Mouse (Mus musculus) lung, adult 2 months (tissue): Measurements from ENCODE around the gene Cyth1. TPM values are rescaled to one million over a fixed set of nuclear protein-coding genes. Genes with fewer than 3 reads are reported as not detected.

ENCODE experiments used
- DNase-seq: peaks from one replicate; pipeline ENCODE4 v3.0.0; 2022
- H3K4me1 ChIP-seq: fragments of 200-500 bp; 2 replicates; pipeline ENCODE4 v1.6.1; 2011; ENCODE audit warnings: low read length; ENCODE audit not compliant: control insufficient read depth, insufficient read depth
- H3K4me3 ChIP-seq: fragments of 200-500 bp; replicated peaks from 2 replicates; pipeline ENCODE3; 2011; ENCODE audit warnings: low read depth, mild to moderate bottlenecking, control low read depth, low read length; ENCODE audit errors: extremely low read depth
- CTCF ChIP-seq: fragments of 200-500 bp; IDR thresholded peaks from 2 replicates; pipeline ENCODE4 v1.5.1; 2011; ENCODE audit warnings: mild to moderate bottlenecking, low read length, control low read depth; ENCODE audit not compliant: insufficient read depth
- POLR2A ChIP-seq: fragments of 200-500 bp; IDR thresholded peaks from 2 replicates; pipeline ENCODE4 v1.6.1; 2011; ENCODE audit warnings: low read depth, mild to moderate bottlenecking, control low read depth, low read length, borderline replicate concordance; ENCODE audit errors: extremely low read depth
- WGBS: fragments of 180-500 bp; shearing (Covaris S2); methylation state at CpG from one replicate; pipeline ENCODE4 v1.1.7; 2018; 5-methylcytosine and 5-hydroxymethylcytosine counted together
- polyA plus RNA-seq: library from polyadenylated mRNA; depleted of rRNA; stranded (reverse); fragments of >200 nt; gene quantifications from 2 replicates; pipeline ENCODE4 v1.2.3, GENCODE M21; 2012

Cyth1 gene
- polyA plus RNA-seq, 1 experiment: 23.1 TPM

DNA sequence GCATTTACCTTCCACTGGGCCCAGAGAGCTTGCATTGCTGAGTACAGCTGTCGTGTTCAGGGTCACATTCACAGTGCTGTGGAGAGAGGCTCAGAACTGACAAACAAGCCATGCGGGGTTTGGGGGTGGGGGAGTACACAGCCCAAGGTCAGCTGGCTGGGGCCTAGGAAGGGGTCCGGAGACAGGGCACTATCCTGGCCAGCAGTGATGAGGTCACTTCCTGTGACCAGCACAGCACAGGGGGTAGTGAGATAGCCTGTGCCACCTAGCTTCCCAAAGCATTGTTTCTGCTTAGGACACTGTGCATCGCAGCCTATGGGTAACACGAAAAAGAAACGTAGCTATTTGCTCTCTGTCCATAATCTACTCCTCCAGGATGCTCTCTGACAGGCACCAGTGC lies 87.2 kb downstream of the Cyth1 start:
- no peak for TF ChIP-seq POLR2A
- no peak for TF ChIP-seq CTCF
- Histone ChIP-seq H3K4me3 (no peak overlapping the region), H3K4me1 (no peaks in the 10 kb centered on the region)
- DNase-seq: no peak
- 60% methylated on average over 6 of the region's 6 CpGs for WGBS

DNA sequence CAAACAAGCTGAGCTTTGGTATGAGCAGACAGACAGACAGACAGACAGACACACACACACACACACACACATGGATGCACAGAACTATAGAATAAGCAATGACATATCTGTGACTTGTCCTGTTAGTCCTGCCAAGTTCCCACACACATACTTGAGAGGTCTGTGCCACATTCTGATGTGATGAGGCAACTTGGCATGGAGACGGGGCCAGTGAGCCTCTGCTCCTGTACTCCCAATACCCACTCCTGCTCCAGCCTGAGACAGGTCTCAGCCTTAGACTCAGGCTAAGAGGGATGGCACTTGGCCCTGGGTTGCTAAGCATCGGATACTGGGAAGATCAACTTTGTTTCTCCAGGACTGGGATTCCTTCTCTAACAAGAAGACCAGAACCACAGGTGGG lies 87.6 kb downstream of the Cyth1 start:
- WGBS: 49% methylated on average over 2 of the region's 2 CpGs
- TF ChIP-seq CTCF (no peak), POLR2A (no peak)
- Histone ChIP-seq H3K4me1 (no peaks in the 10 kb centered on the region), H3K4me3 (no peak overlapping the region)
- DNase-seq: no peak

DNA sequence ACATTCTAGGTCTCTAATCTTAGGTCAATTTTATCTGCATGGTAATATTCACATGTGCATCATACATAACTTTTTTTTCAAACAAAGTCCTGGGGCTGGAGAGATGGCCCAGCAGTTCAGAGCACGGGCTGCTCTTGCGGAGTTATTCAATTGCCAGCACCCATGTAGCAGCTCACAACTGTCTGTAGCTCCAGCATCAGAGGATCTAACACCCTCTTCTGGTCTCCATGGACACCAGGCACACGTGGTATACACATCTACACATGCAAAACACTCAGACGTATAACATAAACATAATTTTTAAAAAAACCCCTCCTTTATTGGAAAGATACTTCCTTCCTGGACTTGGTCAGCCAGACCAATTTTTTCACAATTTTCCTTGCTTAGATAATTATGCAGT lies 89.6 kb downstream of the Cyth1 start:
- DNase-seq: no peak
- TF ChIP-seq CTCF (no peak), POLR2A (no peak)
- 57% methylated on average over 4 of the region's 4 CpGs for WGBS
- no peak overlapping the region for H3K4me3 ChIP-seq
- H3K4me1 ChIP-seq: no peaks in the 10 kb centered on the region

DNA sequence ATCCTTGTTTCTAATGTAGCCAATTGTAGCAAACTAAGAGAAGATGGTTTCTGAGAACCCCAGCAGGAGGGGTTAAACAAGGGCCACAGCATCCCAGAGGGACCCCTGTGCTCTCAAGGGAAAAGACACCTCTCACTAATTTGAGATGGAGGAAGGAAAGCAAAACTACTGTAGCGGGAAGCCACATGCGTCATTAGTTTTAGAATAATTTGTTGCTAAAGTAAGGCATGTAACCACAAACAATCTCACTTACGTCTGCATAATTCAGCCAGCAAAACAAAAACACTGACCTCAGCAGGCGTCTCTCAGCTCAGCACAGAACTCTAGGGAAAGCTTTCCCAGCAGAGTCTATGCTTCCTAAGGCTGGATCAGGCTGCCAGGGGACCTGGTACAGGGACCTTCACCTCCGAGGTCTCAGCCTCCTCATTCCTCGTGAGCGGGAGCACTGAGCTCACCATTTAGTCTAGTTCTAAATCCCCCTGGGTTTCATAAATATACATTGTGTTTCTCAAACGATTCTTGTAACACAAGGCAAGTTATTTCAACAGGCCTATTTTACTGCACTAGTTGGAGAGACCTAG lies 91.8 kb downstream of the Cyth1 start:
- Histone ChIP-seq H3K4me1 (no peaks in the 10 kb centered on the region), H3K4me3 (no peak overlapping the region)
- 73% methylated on average over 8 of the region's 8 CpGs for WGBS
- TF ChIP-seq CTCF (no peak), POLR2A (no peak)
- DNase-seq: no peak

DNA sequence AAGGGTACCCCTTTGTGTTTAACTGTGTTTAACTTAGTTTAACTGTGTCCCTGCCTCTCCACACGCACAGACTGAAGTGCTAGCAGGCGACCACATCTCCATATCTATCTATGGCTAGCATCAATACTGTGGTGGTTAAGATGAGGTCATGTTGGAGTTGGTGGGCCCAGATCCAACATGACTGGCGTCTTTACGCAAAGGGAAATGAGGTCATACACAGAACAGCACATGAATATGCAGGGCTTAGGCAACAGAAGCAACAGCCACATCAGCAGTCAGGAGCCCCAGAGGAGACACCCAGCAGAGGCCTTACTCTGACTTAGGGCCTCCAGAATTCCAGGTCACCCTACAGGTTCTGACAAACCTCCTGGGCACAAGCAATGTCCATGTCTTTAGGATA lies 95.4 kb downstream of the Cyth1 start:
- TF ChIP-seq CTCF: no peak
- no peak for TF ChIP-seq POLR2A
- WGBS: 46% methylated on average over 4 of the region's 4 CpGs
- no peak overlapping the region for H3K4me3 ChIP-seq
- DNase-seq: no peak
- no peaks in the 10 kb centered on the region for H3K4me1 ChIP-seq

DNA sequence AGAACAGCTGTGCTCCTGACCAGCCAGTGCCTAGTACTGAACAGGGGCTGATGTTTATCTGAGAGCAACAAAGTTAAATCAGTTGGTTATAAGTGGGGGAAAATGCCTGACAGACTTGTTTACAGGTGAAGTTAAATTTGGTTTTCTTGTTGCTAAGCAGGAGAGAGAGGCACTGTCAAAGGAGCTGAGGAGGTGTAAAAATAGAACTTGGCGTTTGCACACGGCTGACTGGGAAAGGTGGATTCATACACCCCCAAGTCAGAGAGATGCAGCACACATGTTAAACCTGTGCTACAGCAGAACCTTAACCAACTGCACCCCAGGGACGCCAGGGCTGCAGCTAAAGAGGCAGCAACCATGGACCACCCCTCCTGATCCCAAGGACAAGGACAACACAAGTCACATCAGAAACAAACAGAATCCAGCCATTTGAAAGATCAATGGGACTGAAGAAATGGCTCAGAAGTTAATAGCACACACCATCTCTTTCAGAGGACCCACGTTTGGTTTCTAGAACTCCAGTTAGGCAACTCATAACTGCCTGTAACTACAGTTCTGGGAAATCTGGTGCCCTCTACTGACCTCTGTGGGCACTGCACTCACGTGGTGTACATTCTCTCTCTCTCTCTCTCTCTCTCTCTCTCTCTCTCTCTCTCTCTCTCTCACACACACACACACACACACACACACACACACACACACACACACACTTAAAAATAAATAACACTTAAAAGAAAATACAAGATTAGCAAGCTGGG lies 96.8 kb downstream of the Cyth1 start:
- TF ChIP-seq CTCF (no peak), POLR2A (no peak)
- DNase-seq: no peak
- WGBS: 83% methylated on average over 5 of the region's 5 CpGs
- no peak overlapping the region for H3K4me3 ChIP-seq
- H3K4me1 ChIP-seq: peaks cover 1% of the 10 kb centered on the region; the same call in 1 of the 2 replicates

DNA sequence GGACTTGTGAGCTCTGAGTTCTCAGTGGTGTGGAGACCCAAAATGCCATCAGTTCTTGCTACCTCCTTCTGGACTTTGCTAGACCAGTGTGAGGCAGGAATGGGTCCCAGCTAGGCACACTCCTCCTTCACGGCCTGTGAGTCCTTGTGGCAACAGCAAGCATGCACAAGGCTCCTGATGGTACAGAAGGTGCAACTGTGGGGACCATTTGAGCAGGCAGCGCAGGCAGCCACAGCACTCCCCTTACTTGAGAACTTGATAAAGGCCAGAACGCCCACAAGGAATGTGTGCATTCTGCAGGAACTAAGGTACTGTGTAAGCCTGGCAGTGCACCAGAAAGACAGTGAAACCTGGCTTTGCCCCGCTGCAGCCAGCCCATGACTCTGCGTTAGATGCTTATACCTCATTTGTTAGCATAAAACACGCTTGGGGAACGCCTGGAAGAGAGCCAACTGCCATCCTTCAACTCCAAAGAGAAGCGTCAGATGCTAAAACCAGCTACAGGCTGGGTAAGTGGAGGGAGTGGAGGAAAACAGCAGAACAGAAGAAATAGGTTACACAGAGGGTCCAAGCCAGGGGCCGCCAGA lies 98.2 kb downstream of the Cyth1 start:
- Histone ChIP-seq H3K4me1 (peaks cover 3% of the 10 kb centered on the region; the same call in 1 of the 2 replicates), H3K4me3 (no peak overlapping the region)
- WGBS: 44% methylated on average over 9 of the region's 9 CpGs
- no peak for TF ChIP-seq CTCF
- no peak for DNase-seq

DNA sequence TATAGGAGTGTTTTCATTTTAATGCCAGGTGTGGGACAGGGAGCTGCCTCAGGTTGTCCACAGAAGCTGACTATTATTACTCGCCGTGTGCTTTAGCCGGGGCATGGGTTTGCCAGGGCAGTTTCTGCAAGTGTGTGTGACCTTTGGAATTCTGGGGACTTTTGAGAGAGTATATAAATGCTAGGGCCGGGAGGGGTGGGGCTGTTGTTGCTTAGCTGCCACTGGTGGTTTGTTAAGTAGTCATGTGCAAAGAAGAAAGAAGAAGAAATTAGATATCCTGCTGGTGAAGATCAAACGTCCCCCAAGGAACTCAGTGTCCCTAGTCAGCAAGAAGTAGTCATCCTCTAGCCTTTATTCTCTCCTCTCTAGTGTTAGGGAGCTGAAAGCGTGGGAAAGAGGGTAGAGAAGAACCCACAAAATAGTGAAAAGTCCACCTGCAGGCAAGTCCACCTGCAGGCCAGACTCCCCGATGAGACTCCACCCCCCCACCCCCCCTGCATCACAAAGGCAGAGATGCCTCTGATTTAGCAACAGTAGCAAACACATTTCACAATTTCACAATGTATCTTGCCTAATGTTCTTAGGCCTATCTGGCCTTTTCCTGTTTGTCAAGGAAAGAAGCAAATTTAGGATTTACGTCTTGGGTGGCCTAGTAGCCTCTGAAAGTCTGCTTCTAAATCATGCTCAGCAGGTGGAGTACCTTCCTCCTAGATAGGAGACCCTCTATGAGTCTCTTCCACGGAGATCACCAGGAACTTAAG lies 100.3 kb downstream of the Cyth1 start:
- WGBS: 54% methylated on average over 9 of the region's 9 CpGs
- Histone ChIP-seq H3K4me3 (no peak overlapping the region), H3K4me1 (peaks cover 3% of the 10 kb centered on the region; the same call in 1 of the 2 replicates)
- DNase-seq: no peak
- TF ChIP-seq CTCF: no peak
- TF ChIP-seq POLR2A: no peak

DNA sequence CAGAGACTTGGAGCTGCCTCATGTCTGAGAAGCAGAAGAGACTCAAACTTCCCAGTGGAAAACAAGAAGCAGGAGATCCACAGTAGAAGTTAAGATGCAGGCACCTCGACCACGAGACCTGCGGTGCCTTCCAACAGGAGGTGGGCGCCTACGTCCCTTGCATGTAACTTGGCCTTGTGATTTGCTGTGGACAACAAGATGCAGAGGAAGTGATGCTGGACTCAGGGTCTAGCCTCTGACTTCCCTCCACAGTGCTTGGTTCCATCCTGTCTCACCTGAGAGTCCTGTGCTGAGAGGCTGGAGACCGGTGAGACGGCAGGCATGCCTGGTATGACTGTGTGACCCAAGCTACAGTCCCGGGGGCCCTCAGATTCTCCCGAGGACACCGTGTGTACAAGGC lies 101.9 kb downstream of the Cyth1 start:
- Histone ChIP-seq H3K4me1 (peaks cover 3% of the 10 kb centered on the region; the same call in 1 of the 2 replicates), H3K4me3 (peak overlapping the region; percentile 88)
- TF ChIP-seq CTCF (no peak), POLR2A (0 out of 2 replicates have a peak, but pooled peaks have one; percentile 3)
- 81% methylated on average over 10 of the region's 10 CpGs for WGBS
- DNase-seq: no peak
